Mouse (Mus musculus) olfactory bulb, adult 2 months (tissue): ENCODE results near the gene Zdhhc9.
"Not testable (repeated sequence)": the region's sequence is repeated elsewhere in the genome, so short reads cannot be mapped to it uniquely, and the experiment has no call there.

Experiments used
- CTCF ChIP-seq: fragments of 200-500 bp; IDR thresholded peaks from 2 replicates; pipeline ENCODE4 v1.5.1; 2012; ENCODE audit warnings: low read depth, mild to moderate bottlenecking, low read length, moderate library complexity; ENCODE audit not compliant: insufficient read depth
- POLR2A ChIP-seq: fragments of 200-500 bp; IDR thresholded peaks from 2 replicates; pipeline ENCODE4 v1.6.1; 2012; ENCODE audit warnings: mild to moderate bottlenecking, low read depth, low read length, moderate library complexity; ENCODE audit not compliant: insufficient read depth

DNA sequence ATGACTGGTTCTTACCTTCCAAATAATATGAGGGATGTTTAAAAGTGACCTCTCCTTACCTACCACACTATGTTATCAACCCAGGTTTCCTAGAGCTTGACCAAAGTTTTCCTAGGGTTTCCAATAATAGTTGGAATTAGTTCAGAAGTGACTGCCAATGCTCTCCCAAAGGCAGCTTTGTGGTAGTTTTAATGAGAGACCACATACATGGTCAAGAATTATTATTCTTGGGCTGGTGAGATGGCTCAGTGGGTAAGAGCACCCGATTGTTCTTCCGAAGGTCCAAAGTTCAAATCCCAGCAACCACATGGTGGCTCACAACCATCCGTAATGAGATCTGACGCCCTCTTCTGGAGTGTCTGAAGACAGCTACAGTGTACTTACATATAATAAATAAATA, 1.1 kb upstream of the Zdhhc9 start:
- TF ChIP-seq CTCF, POLR2A: not testable (repeated sequence)
